Mouse (Mus musculus) lung, postnatal 0 days (tissue): ENCODE results near the gene Zfp428.

ENCODE experiments used
- CTCF ChIP-seq: IDR thresholded peaks from 2 replicates; pipeline ENCODE4 v1.5.1; 2016; ENCODE audit warnings: antibody characterized with exemption, mild to moderate bottlenecking
- EP300 ChIP-seq: IDR thresholded peaks from 2 replicates; pipeline ENCODE4 v1.6.1; 2016; ENCODE audit warnings: antibody characterized with exemption, mild to moderate bottlenecking, control low read depth

DNA sequence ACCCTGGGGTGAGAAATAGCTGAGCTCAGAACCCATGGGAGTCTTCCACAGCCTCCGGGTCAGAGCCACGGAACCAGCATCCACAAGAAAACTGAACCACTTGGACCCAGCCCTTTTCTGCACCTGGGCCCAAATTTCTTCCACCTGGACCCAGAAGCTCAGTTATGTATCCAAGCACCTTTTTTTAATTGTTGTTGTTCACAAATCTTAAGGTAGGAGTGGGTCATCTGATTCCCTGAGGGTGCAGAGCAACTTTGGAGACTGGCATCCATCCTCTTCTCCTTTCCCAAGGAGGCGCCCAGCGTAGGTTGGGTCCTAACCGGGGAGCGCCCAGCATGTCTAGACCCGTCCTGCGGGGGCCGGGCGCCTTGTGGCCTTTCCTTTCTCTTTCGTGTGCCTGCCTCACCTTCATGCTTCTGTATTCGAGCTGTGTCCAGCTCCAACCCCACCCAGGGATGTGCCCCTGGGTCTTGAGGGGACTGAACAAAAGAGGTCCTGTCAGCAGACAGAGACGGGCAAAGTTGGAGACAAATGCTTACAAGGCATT, 39.3 kb downstream of the Zfp428 start, which contains the start of the genes Pinlyp and Xrcc1:
- TF ChIP-seq CTCF (no peak), EP300 (no peak)
